ENCODE assay signal across 9 mouse cellular contexts in genomic region chr13:37833500-37833899, GRCm38 (mm10). TPM values are rescaled to one million over a fixed set of nuclear protein-coding genes. Genes with fewer than 3 reads are reported as not detected.
DNase-seq lines count a peak whose midpoint lies in the region; ATAC-seq and TF ChIP-seq lines count a peak whose summit lies in the region.
"Had no signal": no experiment of that assay in that cellular context is flagged by ENCODE, and none has a peak within 500 bp of the region (broad histone marks: within the 10 kb centered on the region; RNA-seq: fewer than 3 reads in every experiment).

No protein-coding gene starts in this region.

- H3K4me1 ChIP-seq in heart, postnatal 0 days (ENCODE audit: control insufficient read depth, insufficient read depth): peaks cover 53% of the 10 kb centered on the region
- peaks cover 51% of the 10 kb centered on the region for H3K4me1 ChIP-seq in embryonic facial prominence, embryonic 10.5 days
- peaks cover 58% of the 10 kb centered on the region for H3K4me1 ChIP-seq in lung, embryonic 15.5 days

- no peak overlapping the region for H3K4me3 ChIP-seq in heart, postnatal 0 days (ENCODE audit: low read depth, low read length)
- H3K4me3 ChIP-seq in embryonic facial prominence, embryonic 10.5 days: no peak overlapping the region
- H3K4me3 ChIP-seq in lung, embryonic 15.5 days: no peak overlapping the region

- no peak overlapping the region for H3K4me2 ChIP-seq in heart, postnatal 0 days (ENCODE audit: low read depth, low read length)
- no peak overlapping the region for H3K4me2 ChIP-seq in lung, embryonic 15.5 days

- H3K9ac ChIP-seq in heart, postnatal 0 days (replicated peaks; ENCODE audit: low read depth, low read length): no peak overlapping the region
- H3K9ac ChIP-seq in lung, embryonic 15.5 days: no peak overlapping the region

- 64% methylated on average over 8 of the region's 8 CpGs for WGBS in heart, postnatal 0 days
- 68% methylated on average over 8 of the region's 8 CpGs for WGBS in embryonic facial prominence, embryonic 10.5 days
- 72% methylated on average over 8 of the region's 8 CpGs for WGBS in lung, embryonic 15.5 days

- peak; percentile 24; the same call in 1 of the 2 replicates for ATAC-seq in heart, postnatal 0 days (ENCODE audit: insufficient read depth, low read depth)
- ATAC-seq in lung, embryonic 15.5 days (ENCODE audit: borderline replicate concordance, extremely low read depth, low FRiP score, low TSS enrichment): no peak
- no peak for ATAC-seq in CD4-positive, CD25-positive, alpha-beta regulatory T cell, adult 4 months

- TF ChIP-seq EP300 in heart, postnatal 0 days (IDR thresholded peaks at IDR 0.05; ENCODE audit: low read depth): no peak

- TF ChIP-seq CTCF in heart, postnatal 0 days (IDR thresholded peaks at IDR 0.05; ENCODE audit: low read depth): no peak

- peaks cover 3% of the 10 kb centered on the region; the same call in 1 of the 2 replicates for H3K36me3 ChIP-seq in heart, postnatal 0 days (replicated peaks; ENCODE audit: control insufficient read depth, insufficient read depth, low read length)
- no peaks in the 10 kb centered on the region for H3K36me3 ChIP-seq in embryonic facial prominence, embryonic 10.5 days (replicated peaks)
- H3K36me3 ChIP-seq in lung, embryonic 15.5 days: no peaks in the 10 kb centered on the region

- no peaks in the 10 kb centered on the region for H3K9me3 ChIP-seq in heart, postnatal 0 days (replicated peaks; ENCODE audit: control insufficient read depth, low read length)
- no peaks in the 10 kb centered on the region for H3K9me3 ChIP-seq in embryonic facial prominence, embryonic 10.5 days
- no peaks in the 10 kb centered on the region for H3K9me3 ChIP-seq in lung, embryonic 15.5 days

- no peak for DNase-seq in heart, postnatal 0 days (ENCODE audit: low spot score)
- DNase-seq in heart, postnatal 4 days: no peak
- DNase-seq in embryonic facial prominence, embryonic 10.5 days (ENCODE audit: low spot score): no peak
- DNase-seq in spleen, postnatal 36 days (ENCODE audit: low spot score in 2 of 2): peak; percentile 64 to 66
- no peak for DNase-seq in T-cell, adult 2 months (ENCODE audit: low spot score)
- no peak for DNase-seq in right cerebral cortex, postnatal 25 days
- DNase-seq: adrenal gland, postnatal 25 days had no signal

- H3K27me3 ChIP-seq in heart, postnatal 0 days (ENCODE audit: control insufficient read depth, insufficient read depth, low read length): no peaks in the 10 kb centered on the region
- peaks cover 15% of the 10 kb centered on the region for H3K27me3 ChIP-seq in embryonic facial prominence, embryonic 10.5 days (replicated peaks; ENCODE audit: low read depth, poor library complexity, severe bottlenecking)
- no peaks in the 10 kb centered on the region for H3K27me3 ChIP-seq in lung, embryonic 15.5 days

- 0 out of 2 replicates have a peak overlapping the region, but pooled peaks have one; percentile 21 for H3K27ac ChIP-seq in heart, postnatal 0 days (ENCODE audit: low read depth)
- peak overlapping the region; percentile 44; the same call in 1 of the 2 replicates for H3K27ac ChIP-seq in embryonic facial prominence, embryonic 10.5 days (replicated peaks)
- H3K27ac ChIP-seq in lung, embryonic 15.5 days: peak overlapping the region; percentile 1; the same call in 1 of the 2 replicates

RNA-seq across cellular contexts. Expression of gene Rreb1, which starts 55.3 kb away (rescaled TPM):
- total RNA-seq in heart, postnatal 0 days (2014; rRNA removed; ENCODE audit: low replicate concordance): 18.2 and 21.2 TPM in 2 replicates
- polyA plus RNA-seq in heart, postnatal 0 days (2015; fragmentation: Nextera tagmentation; extraction: Ambion mirVana): 6.7 and 8.7 TPM in 2 replicates
- total RNA-seq in heart, postnatal 4 days (2021): 10 to 100 TPM; 44.6 to 48.8 TPM
- polyA plus RNA-seq in embryonic facial prominence, embryonic 10.5 days (2016; fragmentation: Nextera tagmentation; extraction: Ambion mirVana): 6.0 and 6.4 TPM in 2 replicates
- polyA plus RNA-seq in lung, embryonic 15.5 days (2015; fragmentation: Nextera tagmentation; extraction: Ambion mirVana): 16.8 and 17.9 TPM in 2 replicates
- polyA plus RNA-seq in CD4-positive, CD25-positive, alpha-beta regulatory T cell, adult 4 months (2017; shearing (Covaris generic)): 1 to 10 TPM; 6.7 to 7.9 TPM

Comparison
In these comparisons a context has a peak if more than half of its experiments do, and no peak if none do; other contexts are left out.
1. DNase-seq: peak in spleen, postnatal 36 days (2 of 2); none in heart, postnatal 0 days (single experiment), heart, postnatal 4 days (single experiment), embryonic facial prominence, embryonic 10.5 days (single experiment), T-cell, adult 2 months (single experiment) and right cerebral cortex, postnatal 25 days (single experiment).
2. Peak in every context shown above with its lines, with median percentiles within 50 percentile points of each other: H3K27ac ChIP-seq.